Mouse (Mus musculus) midbrain, embryonic 15.5 days (tissue): Measurements from ENCODE around the gene Arl10. TPM values are rescaled to one million over a fixed set of nuclear protein-coding genes. Genes with fewer than 3 reads are reported as not detected.

Experiments used
- ATAC-seq: fragments of 200-750 bp; cut with Nextera tagmentation; replicated peaks from 2 replicates; pipeline ENCODE4 v1.8.0; 2017; ENCODE audit warnings: moderate TSS enrichment
- H3K27ac ChIP-seq: fragments of 300-500 bp; sonication (generic); 2 replicates; pipeline ENCODE4 v1.5.1; 2015; ENCODE audit warnings: mild to moderate bottlenecking, inconsistent platforms
- H3K27me3 ChIP-seq: fragments of 300-500 bp; sonication (generic); replicated peaks from 2 replicates; pipeline ENCODE4 v1.6.1; 2015; ENCODE audit warnings: inconsistent platforms
- H3K36me3 ChIP-seq: fragments of 300-500 bp; sonication (generic); replicated peaks from 2 replicates; pipeline ENCODE4 v1.6.1; 2015; ENCODE audit warnings: inconsistent platforms
- H3K4me1 ChIP-seq: fragments of 300-500 bp; sonication (generic); 2 replicates; pipeline ENCODE4 v1.6.1; 2015; ENCODE audit warnings: inconsistent platforms
- H3K4me2 ChIP-seq: fragments of 300-500 bp; sonication (generic); 2 replicates; pipeline ENCODE4 v1.6.1; 2015; ENCODE audit warnings: inconsistent platforms, mild to moderate bottlenecking, moderate library complexity
- H3K4me3 ChIP-seq: fragments of 300-500 bp; sonication (generic); 2 replicates; pipeline ENCODE4 v1.5.1; 2015; ENCODE audit warnings: mild to moderate bottlenecking, inconsistent platforms
- H3K9ac ChIP-seq: fragments of 300-500 bp; sonication (generic); 2 replicates; pipeline ENCODE4 v1.6.1; 2015; ENCODE audit warnings: mild to moderate bottlenecking, inconsistent platforms
- H3K9me3 ChIP-seq: fragments of 300-500 bp; sonication (generic); 2 replicates; pipeline ENCODE4 v1.6.1; 2016; ENCODE audit warnings: inconsistent platforms
- WGBS: fragments of 180-500 bp; shearing (Covaris S2); methylation state at CpG from one replicate; pipeline ENCODE4 v1.1.7; 2015; ENCODE audit warnings: mixed read lengths; 5-methylcytosine and 5-hydroxymethylcytosine counted together
- polyA plus RNA-seq: library from polyadenylated mRNA; unstranded; fragments of >200 nt; fragmentation: Nextera tagmentation; extraction: Ambion mirVana; gene quantifications from 2 replicates; pipeline ENCODE4 v1.2.1, GENCODE M21; 2015

The Arl10 gene
- polyA plus RNA-seq, 1 experiment from 2014 or later, result 121 TPM

DNA sequence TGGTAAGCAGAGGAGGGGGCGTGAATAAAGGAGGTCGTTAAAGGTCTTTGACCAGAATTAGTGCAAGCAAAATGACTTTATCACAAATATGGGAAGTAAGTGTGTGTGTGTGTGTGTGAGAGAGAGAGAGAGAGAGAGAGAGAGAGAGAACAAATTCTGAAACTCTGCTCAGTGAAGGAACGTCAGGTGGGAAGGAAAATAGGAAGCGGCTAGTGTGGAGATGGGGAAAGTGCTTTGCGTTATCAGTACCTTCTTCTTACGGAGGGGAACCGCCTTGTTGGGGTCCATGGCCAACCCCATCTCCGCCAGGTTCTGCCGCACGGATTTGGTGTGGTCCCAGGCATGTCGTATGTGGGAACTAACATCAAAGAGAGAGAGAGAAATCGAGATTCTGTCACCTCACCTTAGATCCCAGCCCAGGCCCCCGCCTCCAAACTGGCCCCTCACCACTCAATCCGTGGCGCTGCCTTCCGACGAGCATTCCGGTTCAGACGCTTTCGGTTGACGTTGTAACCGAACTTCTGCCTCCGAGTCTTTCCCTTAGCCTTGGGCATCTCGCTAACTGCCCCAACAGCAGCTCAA lies 14.7 kb downstream of the Arl10 start:
- Histone ChIP-seq H3K9me3 (no peaks in the 10 kb centered on the region), H3K36me3 (peaks cover 17% of the 10 kb centered on the region; the same call in 1 of the 2 replicates), H3K4me2 (peak overlapping the region; percentile 67), H3K27me3 (no peaks in the 10 kb centered on the region), H3K9ac (peak overlapping the region; percentile 55), H3K27ac (peak overlapping the region; percentile 93; the same call in 1 of the 2 replicates), H3K4me3 (peak overlapping the region; percentile 86), H3K4me1 (peaks cover 30% of the 10 kb centered on the region)
- 2% methylated on average over 24 of the region's 24 CpGs for WGBS
- ATAC-seq, result no peak

GRCm38 (mm10) chr13:54589996-54590951 lies 15.5 kb downstream of the Arl10 start, which contains the start of the genes Nop16 and Higd2a:
Gene Nop16 (minus strand): TSS chr13:54590090.
Gene Higd2a (plus strand): TSS chr13:54590207.
- H3K27ac ChIP-seq, result peak within 1 kb of the TSS; percentile 93
- peaks cover 14% of the 10 kb centered on the region for H3K36me3 ChIP-seq
- no peaks in the 10 kb centered on the region for H3K27me3 ChIP-seq
- WGBS, result under 1% methylated on average over 51 of the region's 51 CpGs
- H3K9me3 ChIP-seq, result no peaks in the 10 kb centered on the region
- H3K9ac ChIP-seq, result peak within 1 kb of the TSS; percentile 89
- H3K4me1 ChIP-seq, result peaks cover 30% of the 10 kb centered on the region
- H3K4me3 ChIP-seq, result peak within 1 kb of the TSS; percentile 86
- H3K4me2 ChIP-seq, result peak within 1 kb of the TSS; percentile 67
- ATAC-seq, result peak; percentile 97

DNA sequence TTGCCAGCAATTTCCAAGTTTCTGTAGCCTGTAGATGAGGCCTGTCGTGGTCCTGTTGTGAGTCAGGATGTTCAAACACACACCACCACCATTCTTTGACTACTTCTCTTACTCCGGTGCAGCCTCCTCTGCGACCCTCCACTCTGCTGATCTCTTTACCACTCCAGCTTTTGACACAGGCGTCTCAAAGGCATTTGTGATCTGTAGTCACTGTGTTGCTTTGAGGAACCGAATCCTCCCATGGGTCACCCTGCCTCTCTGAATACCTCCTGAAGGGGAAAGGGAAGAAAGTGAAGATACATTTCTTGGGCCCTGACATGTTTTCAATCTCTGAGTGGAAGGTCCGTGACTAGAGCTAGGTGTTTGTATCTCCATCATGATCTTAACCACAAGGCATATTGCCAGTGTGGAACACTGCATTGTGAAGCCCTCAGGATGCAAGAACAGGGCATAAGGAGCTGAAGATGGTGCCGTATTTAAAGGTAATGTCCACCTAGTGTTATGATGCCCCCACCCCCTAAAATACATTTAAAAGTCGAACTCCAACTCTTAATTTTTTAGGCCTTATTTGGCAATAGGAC lies 17.1 kb downstream of the Arl10 start:
- no peak for ATAC-seq
- Histone ChIP-seq H3K4me2 (peak overlapping the region; percentile 67), H3K4me3 (peak overlapping the region; percentile 86), H3K27ac (no peak overlapping the region), H3K9me3 (no peaks in the 10 kb centered on the region), H3K36me3 (peaks cover 8% of the 10 kb centered on the region), H3K27me3 (no peaks in the 10 kb centered on the region), H3K4me1 (peaks cover 30% of the 10 kb centered on the region), H3K9ac (no peak overlapping the region)
- 91% methylated on average over 8 of the region's 8 CpGs for WGBS

GRCm38 (mm10) chr13:54593617-54594016 lies 18.8 kb downstream of the Arl10 start:
- Histone ChIP-seq H3K9ac (no peak overlapping the region), H3K27me3 (no peaks in the 10 kb centered on the region), H3K4me2 (no peak overlapping the region), H3K9me3 (no peaks in the 10 kb centered on the region), H3K27ac (no peak overlapping the region), H3K4me1 (peaks cover 26% of the 10 kb centered on the region), H3K4me3 (no peak overlapping the region), H3K36me3 (no peaks in the 10 kb centered on the region; the same call in 1 of the 2 replicates)
- ATAC-seq, result no peak
- WGBS, result 92% methylated on average over 11 of the region's 11 CpGs

DNA sequence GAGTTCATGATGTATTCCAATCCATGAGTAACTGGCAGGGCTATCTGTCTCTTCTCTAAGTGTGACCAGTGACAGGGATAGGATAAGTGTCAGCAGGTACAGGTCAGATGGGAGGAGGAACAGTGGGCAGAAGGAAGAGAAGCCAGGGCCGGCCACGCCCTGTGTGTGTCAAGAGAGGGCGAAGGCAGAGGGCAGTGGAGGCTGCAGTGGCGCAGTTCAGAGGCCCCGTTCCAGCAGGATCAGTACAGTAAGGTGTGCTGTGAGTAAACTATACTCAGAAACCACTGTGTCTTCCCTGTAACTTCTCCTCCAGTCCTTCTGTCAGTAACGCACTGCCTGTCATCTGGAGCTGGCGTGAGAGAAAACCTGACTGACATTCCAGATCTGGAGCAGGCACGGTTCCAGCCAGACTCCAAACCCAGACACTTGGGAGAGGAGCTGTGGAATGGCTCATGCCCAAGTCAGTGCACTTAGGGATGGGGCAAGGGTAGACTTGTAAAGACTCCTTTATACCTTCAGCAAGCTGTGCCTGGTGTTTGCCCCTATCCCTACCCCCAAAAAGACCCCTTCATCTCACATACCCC lies 21.4 kb downstream of the Arl10 start:
- H3K4me3 ChIP-seq, result no peak overlapping the region
- WGBS, result 85% methylated on average over 8 of the region's 8 CpGs
- H3K36me3 ChIP-seq, result peaks cover 8% of the 10 kb centered on the region; the same call in 1 of the 2 replicates
- no peak overlapping the region for H3K9ac ChIP-seq
- H3K27ac ChIP-seq, result no peak overlapping the region
- ATAC-seq, result no peak
- no peaks in the 10 kb centered on the region for H3K9me3 ChIP-seq
- H3K27me3 ChIP-seq, result no peaks in the 10 kb centered on the region
- H3K4me1 ChIP-seq, result peaks cover 15% of the 10 kb centered on the region
- H3K4me2 ChIP-seq, result no peak overlapping the region

DNA sequence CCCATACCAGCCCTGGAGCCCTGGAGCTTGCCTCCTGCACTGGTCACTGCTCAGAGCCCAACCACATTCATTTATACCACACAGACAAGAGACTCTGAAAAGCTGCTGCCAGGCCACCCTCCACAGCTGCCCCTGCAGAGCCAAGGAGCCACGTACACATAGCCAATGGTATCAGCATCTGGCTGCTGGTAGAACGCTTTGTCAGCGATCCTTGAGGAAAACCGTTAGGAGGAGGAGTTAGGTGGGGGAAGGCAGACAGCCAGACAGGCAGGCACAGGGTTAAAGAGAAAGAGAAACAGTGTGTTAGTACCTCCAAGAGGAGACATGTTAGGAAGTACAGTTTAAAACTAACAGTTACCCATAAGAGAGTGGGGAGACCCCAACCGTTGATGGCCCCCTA lies 22.1 kb downstream of the Arl10 start:
- Histone ChIP-seq H3K27me3 (no peaks in the 10 kb centered on the region), H3K4me3 (no peak overlapping the region), H3K9ac (no peak overlapping the region), H3K4me2 (no peak overlapping the region), H3K27ac (no peak overlapping the region), H3K36me3 (peaks cover 8% of the 10 kb centered on the region; the same call in 1 of the 2 replicates), H3K4me1 (peaks cover 8% of the 10 kb centered on the region), H3K9me3 (no peaks in the 10 kb centered on the region)
- no peak for ATAC-seq
- 72% methylated on average over 5 of the region's 5 CpGs for WGBS

DNA sequence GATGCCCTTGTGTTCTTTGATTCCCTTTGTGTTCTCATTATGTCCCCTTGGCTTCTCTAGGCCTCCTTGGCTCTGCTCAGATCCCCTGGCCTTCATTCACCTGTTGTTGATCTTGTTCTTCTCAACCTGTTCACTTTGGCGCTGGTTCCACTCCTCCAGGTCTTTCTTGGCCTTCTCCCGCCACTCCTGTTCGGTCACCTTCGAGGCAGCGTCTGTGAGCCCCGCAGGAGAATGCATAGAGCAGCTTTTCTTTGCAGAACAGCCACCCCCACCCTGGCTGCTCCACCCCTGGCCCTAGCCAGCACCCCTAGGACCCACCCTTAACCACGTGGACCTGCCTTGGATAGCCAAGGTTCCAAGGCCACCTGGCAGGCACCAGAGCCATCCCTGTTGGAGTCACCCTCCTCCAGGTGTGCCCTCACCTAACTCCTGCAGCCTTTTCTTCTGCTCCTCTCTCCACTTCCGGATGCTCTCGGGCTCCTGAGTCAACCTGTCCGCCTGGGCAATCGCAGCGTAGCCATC lies 23.9 kb downstream of the Arl10 start:
- Histone ChIP-seq H3K36me3 (peaks cover 12% of the 10 kb centered on the region; the same call in 1 of the 2 replicates), H3K4me1 (0 out of 2 replicates have a peak, but pooled peaks cover 7% of the 10 kb centered on the region), H3K9ac (no peak overlapping the region), H3K9me3 (no peaks in the 10 kb centered on the region), H3K4me3 (no peak overlapping the region), H3K4me2 (no peak overlapping the region), H3K27me3 (no peaks in the 10 kb centered on the region; the same call in 1 of the 2 replicates), H3K27ac (no peak overlapping the region)
- ATAC-seq, result no peak
- 91% methylated on average over 12 of the region's 12 CpGs for WGBS

DNA sequence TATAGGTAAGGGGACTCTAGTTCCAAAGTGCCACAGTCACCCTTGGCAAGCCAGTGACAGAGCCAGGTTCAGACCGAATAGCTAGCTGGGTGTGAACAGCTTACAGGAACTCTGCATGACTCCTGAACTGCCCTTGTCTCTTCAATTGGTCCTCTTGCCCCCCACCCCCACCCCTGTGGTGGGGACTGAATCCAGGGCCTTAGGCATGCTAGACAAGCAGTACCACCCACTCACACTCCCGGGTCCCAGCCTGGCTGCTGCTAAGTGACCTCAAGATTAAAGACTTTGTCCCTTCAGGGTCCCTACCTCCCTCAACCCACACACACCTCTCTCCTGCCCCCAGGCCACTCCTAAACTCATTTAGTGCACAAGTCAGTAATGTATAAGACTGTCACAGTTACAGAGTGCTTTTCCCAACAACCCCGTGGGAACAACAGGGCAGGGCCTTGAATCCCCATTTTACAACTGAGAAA lies 27.9 kb downstream of the Arl10 start:
- Histone ChIP-seq H3K4me3 (no peak overlapping the region), H3K27me3 (no peaks in the 10 kb centered on the region; the same call in 1 of the 2 replicates), H3K4me2 (no peak overlapping the region), H3K27ac (no peak overlapping the region), H3K9me3 (no peaks in the 10 kb centered on the region), H3K36me3 (peaks cover 18% of the 10 kb centered on the region; the same call in 1 of the 2 replicates), H3K9ac (no peak overlapping the region), H3K4me1 (0 out of 2 replicates have a peak, but pooled peaks cover 7% of the 10 kb centered on the region)
- ATAC-seq, result no peak
- whole genome bisulfite sequencing, result 63% methylated on average over 3 of the region's 3 CpGs

GRCm38 (mm10) chr13:54603501-54603900 lies 28.7 kb downstream of the Arl10 start:
- Histone ChIP-seq H3K4me2 (no peak overlapping the region), H3K36me3 (peaks cover 18% of the 10 kb centered on the region; the same call in 1 of the 2 replicates), H3K27me3 (no peaks in the 10 kb centered on the region; the same call in 1 of the 2 replicates), H3K4me1 (peaks cover 13% of the 10 kb centered on the region), H3K27ac (no peak overlapping the region), H3K9me3 (no peaks in the 10 kb centered on the region), H3K4me3 (no peak overlapping the region), H3K9ac (no peak overlapping the region)
- ATAC-seq, result no peak

DNA sequence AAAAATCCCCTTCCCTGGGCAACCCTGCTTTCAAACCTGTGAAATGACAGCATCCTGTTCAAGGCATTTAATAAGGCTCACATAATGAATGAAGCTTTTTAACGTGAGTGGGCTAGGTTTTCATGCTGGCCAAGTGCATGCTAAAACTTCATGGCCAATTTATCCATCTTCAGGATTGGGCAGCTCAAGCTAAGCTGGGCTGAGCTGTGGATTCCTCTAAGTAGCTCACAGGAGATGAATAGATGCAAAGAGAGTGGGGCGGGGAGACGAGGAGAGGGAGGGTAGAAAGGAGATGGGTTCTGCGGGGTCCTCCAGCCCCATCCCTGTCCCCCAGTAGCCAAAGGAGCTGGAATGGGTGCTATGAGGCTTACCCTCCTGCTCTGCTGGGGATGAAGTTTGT lies 29.4 kb downstream of the Arl10 start:
- H3K4me1 ChIP-seq, result peaks cover 20% of the 10 kb centered on the region
- no peak overlapping the region for H3K4me2 ChIP-seq
- no peaks in the 10 kb centered on the region; the same call in 1 of the 2 replicates for H3K27me3 ChIP-seq
- peaks cover 16% of the 10 kb centered on the region; the same call in 1 of the 2 replicates for H3K36me3 ChIP-seq
- H3K27ac ChIP-seq, result no peak overlapping the region
- H3K9me3 ChIP-seq, result no peaks in the 10 kb centered on the region
- ATAC-seq, result no peak
- H3K4me3 ChIP-seq, result no peak overlapping the region
- H3K9ac ChIP-seq, result no peak overlapping the region
- WGBS, result 42% methylated on average over 4 of the region's 4 CpGs

- no peaks in the 10 kb centered on the region for H3K9me3 ChIP-seq
- H3K27ac ChIP-seq, result no peak overlapping the region
- peaks cover 31% of the 10 kb centered on the region for H3K4me1 ChIP-seq
- H3K4me2 ChIP-seq, result no peak overlapping the region
- no peak overlapping the region for H3K4me3 ChIP-seq
- WGBS, result 82% methylated on average over 5 of the region's 5 CpGs
- no peak overlapping the region for H3K9ac ChIP-seq
- no peak for ATAC-seq
- H3K36me3 ChIP-seq, result peaks cover 11% of the 10 kb centered on the region; the same call in 1 of the 2 replicates
- H3K27me3 ChIP-seq, result no peaks in the 10 kb centered on the region; the same call in 1 of the 2 replicates
These were observed 30.6 kb downstream of the Arl10 start for GRCm38 (mm10) chr13:54605426-54605825.
